Mouse (Mus musculus) cerebellum, adult 11 months (tissue): ENCODE measurements around the gene Calcr.
"Not testable (repeated sequence)": the region's sequence is repeated elsewhere in the genome, so short reads cannot be mapped to it uniquely, and the experiment has no call there.

Experiments
- DNase-seq: peaks from one replicate; pipeline ENCODE4 v3.0.0; 2022

Calcr gene

GRCm38 (mm10) chr6:3764230-3764764 is at the start of gene Calcr:
Gene Calcr (minus strand): TSS chr6:3764714.
- DNase-seq = no peak

GRCm38 (mm10) chr6:3767485-3767884 is 3.0 kb upstream of the Calcr start:
- DNase-seq = no peak

- DNase-seq = no peak
Observed at GRCm38 (mm10) chr6:3763171-3763967, 1.1 kb downstream of the Calcr start.

- DNase-seq = no peak
Observed at GRCm38 (mm10) chr6:3751576-3751975, 12.9 kb downstream of the Calcr start.

GRCm38 (mm10) chr6:3749624-3750023 is 14.9 kb downstream of the Calcr start:
- no peak for DNase-seq

GRCm38 (mm10) chr6:3745546-3745945 is 19.0 kb downstream of the Calcr start:
- DNase-seq = no peak

GRCm38 (mm10) chr6:3741996-3742713 is 22.4 kb downstream of the Calcr start:
- no peak for DNase-seq

GRCm38 (mm10) chr6:3741296-3741695 is 23.2 kb downstream of the Calcr start:
- no peak for DNase-seq

GRCm38 (mm10) chr6:3730246-3730867 is 34.2 kb downstream of the Calcr start:
- no peak for DNase-seq

- no peak for DNase-seq
Observed at GRCm38 (mm10) chr6:3688087-3688642, 76.3 kb downstream of the Calcr start.

- not testable (repeated sequence) for DNase-seq
Observed at GRCm38 (mm10) chr6:3678286-3678685, 86.2 kb downstream of the Calcr start.

GRCm38 (mm10) chr6:3677806-3678205 is 86.7 kb downstream of the Calcr start:
- DNase-seq = no peak

GRCm38 (mm10) chr6:3671941-3672340 is 92.6 kb downstream of the Calcr start:
- not testable (repeated sequence) for DNase-seq

- no peak for DNase-seq
Observed at GRCm38 (mm10) chr6:3664147-3664716, 100.3 kb downstream of the Calcr start.

- no peak for DNase-seq
Observed at GRCm38 (mm10) chr6:3658405-3658804, 106.1 kb downstream of the Calcr start.
